Mouse (Mus musculus) megakaryocyte, embryonic 14.5 days (primary cell): Measurements from ENCODE around the gene Isg20.

Source experiments
- FLI1 ChIP-seq: IDR thresholded peaks from 2 replicates; pipeline ENCODE4 v1.6.1; 2012; ENCODE audit warnings: low read length, inconsistent platforms, mixed read lengths
- GATA1 ChIP-seq: IDR thresholded peaks from 3 replicates; pipeline ENCODE4 v1.6.1; 2012; ENCODE audit warnings: mixed read lengths, low read length, inconsistent platforms, borderline replicate concordance

DNA sequence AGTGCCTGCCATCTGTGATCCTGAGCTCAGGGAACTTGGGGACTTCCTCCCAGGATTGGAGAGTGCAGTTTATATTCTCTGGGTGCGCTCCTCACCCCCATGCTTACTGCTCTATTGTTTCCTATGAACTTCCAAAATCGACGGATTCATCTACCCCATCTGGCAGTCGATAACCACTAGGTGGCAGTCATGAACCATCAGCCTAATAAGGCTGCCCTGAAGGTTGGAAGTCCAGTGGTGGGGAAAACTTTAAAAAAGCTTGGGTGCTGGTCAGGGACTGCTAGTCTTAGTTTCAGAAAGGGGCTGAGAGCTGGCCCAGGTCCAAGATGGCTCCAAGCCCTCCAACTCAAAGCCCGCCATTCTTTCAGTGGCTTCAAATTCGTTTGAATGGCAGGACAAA, 11.1 kb downstream of the Isg20 start:
- TF ChIP-seq FLI1 (no peak), GATA1 (no peak)
